Mouse (Mus musculus) CH12.LX (cell line): Measurements from ENCODE around the gene Ddah1.

Experiments
- CTCF ChIP-seq, 2 experiments: IDR thresholded peaks in 1 of 2; conservative IDR thresholded peaks in 1 of 2; 2 replicates each; pipeline ENCODE4 v1.5.1; 2011 to 2012; ENCODE audit warnings: low read depth in 2 of 2, low read length in 2 of 2, improper control_type of control experiment in 1 of 2, inconsistent platforms in 1 of 2, mild to moderate bottlenecking in 1 of 2, moderate library complexity in 1 of 2
- E2F4 ChIP-seq: IDR thresholded peaks from 2 replicates; pipeline ENCODE4 v1.6.1; 2011; ENCODE audit warnings: low read depth, low read length, improper control_type of control experiment; ENCODE audit not compliant: insufficient replicate concordance
- ELF1 ChIP-seq: IDR thresholded peaks from 2 replicates; pipeline ENCODE4 v1.6.1; 2014; ENCODE audit warnings: low read depth, mild to moderate bottlenecking, inconsistent platforms, low read length, improper control_type of control experiment
- EP300 ChIP-seq: IDR thresholded peaks from 2 replicates; pipeline ENCODE4 v1.6.1; 2011; ENCODE audit warnings: low read length, improper control_type of control experiment
- GABPA ChIP-seq: IDR thresholded peaks from 2 replicates; pipeline ENCODE4 v1.6.1; 2012; ENCODE audit warnings: low read depth, low read length, improper control_type of control experiment, inconsistent platforms; ENCODE audit not compliant: insufficient replicate concordance
- JUND ChIP-seq: conservative IDR thresholded peaks from 2 replicates; pipeline ENCODE4 v1.6.1; 2011; ENCODE audit warnings: low read depth, low read length, improper control_type of control experiment
- MAZ ChIP-seq: IDR thresholded peaks from 2 replicates; pipeline ENCODE4 v1.6.1; 2012; ENCODE audit warnings: low read depth, mild to moderate bottlenecking, inconsistent platforms, low read length, improper control_type of control experiment, moderate library complexity
- POLR2A ChIP-seq: IDR thresholded peaks from 2 replicates; pipeline ENCODE4 v1.6.1; 2011; ENCODE audit warnings: low read depth, mild to moderate bottlenecking, improper control_type of control experiment, low read length
- RAD21 ChIP-seq: IDR thresholded peaks from 2 replicates; pipeline ENCODE4 v1.6.1; 2011; ENCODE audit warnings: low read depth, mild to moderate bottlenecking, low read length, improper control_type of control experiment, moderate library complexity
- ZMIZ1 ChIP-seq: IDR thresholded peaks from 2 replicates; pipeline ENCODE4 v1.6.1; 2012; ENCODE audit warnings: low read depth, mild to moderate bottlenecking, inconsistent platforms, low read length, improper control_type of control experiment

GRCm38 (mm10) chr3:145759379-145760209 is 1.1 kb downstream of the Ddah1 start:
- TF ChIP-seq POLR2A (no peak), GABPA (no peak), EP300 (no peak), MAZ (no peak), JUND (no peak), CTCF (conservative IDR thresholded peaks at IDR 0.05 in 1 of 2, IDR thresholded peaks at IDR 0.05 in 1 of 2; ENCODE audit: low read depth in 2 of 2, low read length in 2 of 2) (no peak), RAD21 (no peak), E2F4 (no peak), ZMIZ1 (no peak), ELF1 (no peak)
